24 mouse cellular contexts compared by ENCODE assay signal in genomic region chr3:116342251-116342650, GRCm38 (mm10).
DNase-seq lines count a peak whose midpoint lies in the region; ATAC-seq and TF ChIP-seq lines count a peak whose summit lies in the region.
"Had no signal": no experiment of that assay in that cellular context is flagged by ENCODE, and none has a peak within 500 bp of the region (broad histone marks: within the 10 kb centered on the region; RNA-seq: fewer than 3 reads in every experiment).

No protein-coding gene starts in this region.

- peak overlapping the region; percentile 43; the same call in 1 of the 2 replicates for H3K27ac ChIP-seq in gastrocnemius, adult 2 months
- no peak overlapping the region for H3K27ac ChIP-seq in forebrain, embryonic 13.5 days
- H3K27ac ChIP-seq: embryonic facial prominence, embryonic 10.5 days; embryonic facial prominence, embryonic 12.5 days had no signal

- H3K4me2 ChIP-seq in forebrain, embryonic 13.5 days: no peak overlapping the region
- H3K4me2 ChIP-seq: embryonic facial prominence, embryonic 12.5 days had no signal

- 77% methylated on average over 5 of the region's 5 CpGs for WGBS in forebrain, embryonic 13.5 days

- no peaks in the 10 kb centered on the region for H3K9me3 ChIP-seq in forebrain, embryonic 13.5 days (replicated peaks)
- H3K9me3 ChIP-seq: embryonic facial prominence, embryonic 10.5 days; embryonic facial prominence, embryonic 12.5 days; G1E had no signal

- no peak overlapping the region for H3K4me3 ChIP-seq in gastrocnemius, adult 2 months
- H3K4me3 ChIP-seq in forebrain, embryonic 13.5 days: no peak overlapping the region
- H3K4me3 ChIP-seq: embryonic facial prominence, embryonic 10.5 days; embryonic facial prominence, embryonic 12.5 days had no signal

- DNase-seq in gastrocnemius, adult 2 months: no peak
- DNase-seq in gastrocnemius, adult 18-20 months (ENCODE audit: low spot score): no peak
- DNase-seq in ES-CJ7 (ENCODE audit: low read depth, low spot score) (peak; percentile 41), R1 (ENCODE audit: low read depth, low spot score) (peak; percentile 88)
- no peak for DNase-seq in right cerebral cortex, postnatal 25 days
- DNase-seq: adrenal gland, adult 8-10 months; adrenal gland, postnatal 14 days; adrenal gland, postnatal 36 days; B cell, adult 2 months; cerebellum, adult 11-12 months; cerebellum, adult 2 months; cerebellum, adult 9-10 months; cerebellum, postnatal 10 days; cerebellum, postnatal 25 days had no signal

- H3K27me3 ChIP-seq in forebrain, embryonic 13.5 days: no peaks in the 10 kb centered on the region
- H3K27me3 ChIP-seq: CH12.LX; embryonic facial prominence, embryonic 12.5 days; Patski had no signal

- intact Hi-C loops in gastrocnemius, adult 2 months (cut with DNase I): no loop called here

- H3K36me3 ChIP-seq in forebrain, embryonic 13.5 days (ENCODE audit: poor library complexity, severe bottlenecking): peaks cover 15% of the 10 kb centered on the region; the same call in 1 of the 2 replicates

- H3K4me1 ChIP-seq in forebrain, embryonic 13.5 days: no peaks in the 10 kb centered on the region
- H3K4me1 ChIP-seq: embryonic facial prominence, embryonic 10.5 days; embryonic facial prominence, embryonic 12.5 days had no signal

- TF ChIP-seq CTCF in gastrocnemius, adult 2 months (IDR thresholded peaks at IDR 0.05): no peak

- no peak overlapping the region for H3K9ac ChIP-seq in forebrain, embryonic 13.5 days
- H3K9ac ChIP-seq: embryonic facial prominence, embryonic 12.5 days had no signal

- ATAC-seq in forebrain, embryonic 13.5 days: no peak
- ATAC-seq: activated CD4-positive, CD25-positive, alpha-beta regulatory T cell, adult 4 months; CD4-positive, CD25-positive, alpha-beta regulatory T cell, adult 4 months; forebrain, embryonic 14.5 days; forebrain, embryonic 16.5 days; Patski had no signal

Comparison
In these comparisons a context has a peak if more than half of its experiments do, and no peak if none do; other contexts are left out.
1. DNase-seq: peak in ES-CJ7 (single experiment) and R1 (single experiment); none in gastrocnemius, adult 2 months (single experiment), gastrocnemius, adult 18-20 months (single experiment) and right cerebral cortex, postnatal 25 days (single experiment).